Mouse (Mus musculus) heart, adult 2 months (tissue): ENCODE data around the gene Bmpr1a. TPM values are rescaled to one million over a fixed set of nuclear protein-coding genes. Genes with fewer than 3 reads are reported as not detected.

Experiments
- DNase-seq, 2 experiments: peaks; one replicate each; pipeline ENCODE4 v3.0.0; 2021
- H3K27ac ChIP-seq: fragments of 200-600 bp; 2 replicates; pipeline ENCODE4 v1.8.1; 2022
- H3K27me3 ChIP-seq: fragments of 200-500 bp; 2 replicates; pipeline ENCODE4 v1.6.1; 2012; ENCODE audit warnings: mild to moderate bottlenecking, low read length, inconsistent platforms, mixed read lengths; ENCODE audit not compliant: control insufficient read depth, insufficient read depth
- H3K36me3 ChIP-seq: fragments of 200-500 bp; 2 replicates; pipeline ENCODE4 v1.6.1; 2012; ENCODE audit warnings: low read length, inconsistent platforms; ENCODE audit not compliant: control insufficient read depth, insufficient read depth
- H3K4me1 ChIP-seq: fragments of 200-500 bp; 2 replicates; pipeline ENCODE4 v1.6.1; 2011; ENCODE audit warnings: low read length; ENCODE audit not compliant: control insufficient read depth, insufficient read depth
- H3K4me3 ChIP-seq: fragments of 200-600 bp; 2 replicates; pipeline ENCODE4 v1.8.1; 2022
- H3K79me2 ChIP-seq: fragments of 200-500 bp; replicated peaks from 2 replicates; pipeline ENCODE4 v1.6.1; 2012; ENCODE audit warnings: mild to moderate bottlenecking, inconsistent platforms, low read length, moderate library complexity, mixed read lengths; ENCODE audit not compliant: control insufficient read depth, insufficient read depth
- H3K9ac ChIP-seq: fragments of 200-500 bp; 2 replicates; pipeline ENCODE4 v1.6.1; 2012; ENCODE audit warnings: low read depth, mild to moderate bottlenecking, control low read depth, inconsistent platforms, low read length, mixed read lengths
- CTCF ChIP-seq: fragments of 200-600 bp; IDR thresholded peaks from 2 replicates; pipeline ENCODE4 v1.8.1; 2022; ENCODE audit warnings: antibody characterized with exemption, mild to moderate bottlenecking, moderate library complexity
- EP300 ChIP-seq: fragments of 200-500 bp; IDR thresholded peaks from 2 replicates; pipeline ENCODE4 v1.6.1; 2011; ENCODE audit warnings: low read depth, low read length, control low read depth; ENCODE audit not compliant: insufficient read depth
- POLR2A ChIP-seq: fragments of 200-500 bp; IDR thresholded peaks from 2 replicates; pipeline ENCODE4 v1.6.1; 2011; ENCODE audit warnings: mild to moderate bottlenecking, low read depth, low read length, control low read depth; ENCODE audit not compliant: insufficient read depth
- WGBS: fragments of 180-500 bp; shearing (Covaris S2); methylation state at CpG from one replicate; pipeline ENCODE4 v1.1.7; 2018; 5-methylcytosine and 5-hydroxymethylcytosine counted together
- intact Hi-C: fragments of 180-260 bp; cut with DNase I; formaldehyde crosslinking; loops from one replicate; pipeline ENCODE4 v1.15.1; 2025
- polyA plus RNA-seq: library from polyadenylated mRNA; depleted of rRNA; stranded (reverse); fragments of >200 nt; gene quantifications from 2 replicates; pipeline ENCODE4 v1.2.3, GENCODE M21; 2012
- total RNA-seq, 2 experiments: library from RNA; stranded (reverse); gene quantifications; 2 replicates each; pipeline ENCODE4 v1.2.3; 2021

The Bmpr1a gene
- total and polyA plus RNA-seq, 3 experiments, result 13.8 to 62.5 (median 58.4) TPM

- intact Hi-C loops, result loop anchor here (1.0 kb wide), 1 partner anchor 90 kb away; no protein-coding TSS in a partner anchor
- Histone ChIP-seq H3K27ac (no peak overlapping the region), H3K4me3 (no peak overlapping the region), H3K36me3 (peaks cover 15% of the 10 kb centered on the region), H3K27me3 (no peaks in the 10 kb centered on the region), H3K9ac (no peak overlapping the region), H3K79me2 (no peaks in the 10 kb centered on the region), H3K4me1 (peaks cover 4% of the 10 kb centered on the region)
- 53% methylated on average over 1 of the region's 1 CpGs for WGBS
- no peak for DNase-seq
- TF ChIP-seq POLR2A (no peak), CTCF (peak; percentile 87)
Measured at GRCm38 (mm10) chr14:34458880-34459279, 44.3 kb downstream of the Bmpr1a start.

DNA sequence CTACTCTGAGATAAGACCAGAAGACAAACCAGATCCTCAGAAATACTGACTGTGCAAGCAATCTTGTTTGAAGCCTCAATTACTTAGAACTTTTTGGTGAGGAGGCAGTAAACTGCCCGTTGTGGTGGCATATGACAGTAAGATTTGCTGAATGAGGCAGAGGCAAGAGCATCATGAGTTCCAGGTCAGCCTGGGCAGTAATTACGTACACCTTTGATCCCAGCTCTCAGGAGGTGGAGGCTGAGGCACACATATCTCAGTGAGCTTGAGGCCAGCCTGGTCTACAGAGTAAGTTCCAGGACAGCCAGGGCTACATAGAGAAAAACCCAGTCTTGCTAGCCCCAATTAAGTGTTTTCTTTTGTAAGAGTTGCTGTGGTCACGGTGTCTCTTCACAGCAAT is 48.9 kb downstream of the Bmpr1a start:
- no peak for DNase-seq
- TF ChIP-seq POLR2A (no peak), CTCF (no peak), EP300 (no peak)
- WGBS, result 75% methylated on average over 3 of the region's 3 CpGs
- H3K4me3 ChIP-seq, result no peak overlapping the region
- no peak overlapping the region; the same call in 1 of the 2 replicates for H3K27ac ChIP-seq
- no peaks in the 10 kb centered on the region for H3K27me3 ChIP-seq
- no peaks in the 10 kb centered on the region for H3K79me2 ChIP-seq
- no peak overlapping the region for H3K9ac ChIP-seq
- intact Hi-C loops, result no loop called here
- peaks cover 16% of the 10 kb centered on the region for H3K36me3 ChIP-seq
- H3K4me1 ChIP-seq, result peaks cover 4% of the 10 kb centered on the region

DNA sequence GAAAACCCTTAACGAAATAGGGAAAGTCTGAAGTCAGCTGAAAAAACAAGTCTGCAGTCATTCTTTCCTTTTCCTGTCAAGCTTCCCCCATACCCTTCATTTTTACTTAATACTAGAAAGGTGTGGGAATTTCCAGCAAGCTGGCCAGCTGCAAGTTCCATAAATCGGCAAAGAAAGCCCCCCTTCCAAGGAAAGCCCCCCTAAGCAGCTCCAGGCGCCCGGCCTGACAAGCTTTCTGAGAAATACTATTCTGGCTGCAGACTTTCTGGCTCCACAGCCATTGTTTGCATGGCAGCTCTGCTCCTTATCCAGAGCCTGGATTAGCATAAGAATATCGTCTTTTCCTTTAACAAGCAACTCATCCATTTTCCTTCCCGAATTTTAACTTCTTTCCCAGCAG is 49.5 kb downstream of the Bmpr1a start:
- Histone ChIP-seq H3K36me3 (peaks cover 16% of the 10 kb centered on the region), H3K79me2 (no peaks in the 10 kb centered on the region), H3K27ac (no peak overlapping the region), H3K9ac (no peak overlapping the region), H3K27me3 (no peaks in the 10 kb centered on the region), H3K4me1 (peaks cover 4% of the 10 kb centered on the region), H3K4me3 (no peak overlapping the region)
- DNase-seq, result no peak
- TF ChIP-seq CTCF (no peak), EP300 (no peak), POLR2A (no peak)
- 17% methylated on average over 6 of the region's 6 CpGs for WGBS
- intact Hi-C loops, result no loop called here

DNA sequence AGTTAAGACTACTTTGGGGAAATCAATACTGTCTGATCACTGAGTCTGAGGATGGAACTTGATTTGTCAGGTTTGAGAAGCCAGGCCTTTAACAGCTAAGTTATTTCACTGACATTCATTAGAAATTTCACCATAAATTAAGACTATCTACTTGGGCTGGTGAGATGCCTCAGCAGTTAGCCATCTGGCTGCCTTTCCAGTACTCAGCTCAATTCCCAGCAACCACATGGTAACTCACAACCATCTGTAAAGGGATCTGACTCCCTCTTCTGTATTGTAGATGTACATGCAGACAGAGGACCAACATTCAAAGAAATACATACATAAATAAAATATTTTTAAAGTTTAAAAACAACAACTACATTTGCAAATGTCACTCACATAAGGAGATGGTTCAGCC is 51.3 kb downstream of the Bmpr1a start:
- H3K36me3 ChIP-seq, result peaks cover 5% of the 10 kb centered on the region
- H3K4me3 ChIP-seq, result no peak overlapping the region
- TF ChIP-seq CTCF, result no peak
- no peak for TF ChIP-seq POLR2A
- no peak for TF ChIP-seq EP300
- no peaks in the 10 kb centered on the region for H3K79me2 ChIP-seq
- intact Hi-C loops, result no loop called here
- no peak for DNase-seq
- H3K4me1 ChIP-seq, result peaks cover 3% of the 10 kb centered on the region
- H3K27me3 ChIP-seq, result no peaks in the 10 kb centered on the region
- H3K27ac ChIP-seq, result no peak overlapping the region
- no peak overlapping the region for H3K9ac ChIP-seq

- no peaks in the 10 kb centered on the region for H3K27me3 ChIP-seq
- no peak overlapping the region for H3K27ac ChIP-seq
- WGBS, result 70% methylated on average over 5 of the region's 5 CpGs
- no peaks in the 10 kb centered on the region for H3K79me2 ChIP-seq
- intact Hi-C loops, result no loop called here
- H3K9ac ChIP-seq, result no peak overlapping the region
- TF ChIP-seq CTCF (no peak), POLR2A (no peak), EP300 (no peak)
- peaks cover 7% of the 10 kb centered on the region for H3K36me3 ChIP-seq
- peaks cover 1% of the 10 kb centered on the region for H3K4me1 ChIP-seq
- no peak overlapping the region for H3K4me3 ChIP-seq
- no peak for DNase-seq
Measured at GRCm38 (mm10) chr14:34450451-34450850, 52.7 kb downstream of the Bmpr1a start.

GRCm38 (mm10) chr14:34449807-34450206 is 53.3 kb downstream of the Bmpr1a start:
- intact Hi-C loops, result no loop called here
- Histone ChIP-seq H3K27me3 (no peaks in the 10 kb centered on the region), H3K4me3 (no peak overlapping the region), H3K4me1 (peaks cover 1% of the 10 kb centered on the region), H3K27ac (no peak overlapping the region), H3K79me2 (no peaks in the 10 kb centered on the region), H3K9ac (no peak overlapping the region), H3K36me3 (peaks cover 13% of the 10 kb centered on the region)
- DNase-seq, result no peak
- WGBS, result 29% methylated on average over 9 of the region's 9 CpGs
- TF ChIP-seq POLR2A, result no peak
- TF ChIP-seq EP300, result no peak
- TF ChIP-seq CTCF, result no peak
